Mouse (Mus musculus): ENCODE results near the gene Phf24. TPM values are rescaled to one million over a fixed set of nuclear protein-coding genes. Genes with fewer than 3 reads are reported as not detected.
A peak's percentile ranks its signal among the peaks of the same experiment; 100 is the strongest.

Gene Phf24
- polyA plus RNA-seq, 1 experiment from 2014 or later, result 33.9 TPM

- ATAC-seq (ENCODE audit: low FRiP score, low TSS enrichment) (no peak), DNase-seq (no peak)
- WGBS, result 86% methylated on average over 9 of the region's 9 CpGs
- no peak overlapping the region for H3K9ac ChIP-seq (replicated peaks; ENCODE audit: low read length)
- no peaks in the 10 kb centered on the region for H3K27me3 ChIP-seq (ENCODE audit: control insufficient read depth, insufficient read depth, low read length)
- H3K27ac ChIP-seq (replicated peaks; ENCODE audit: low read depth, low read length), result no peak overlapping the region
- H3K4me2 ChIP-seq (ENCODE audit: low read length), result no peak overlapping the region
- no peak overlapping the region for H3K4me3 ChIP-seq (replicated peaks; ENCODE audit: low read depth, low read length)
- H3K36me3 ChIP-seq (ENCODE audit: control insufficient read depth, insufficient read depth, low read length), result no peaks in the 10 kb centered on the region
- peaks cover 4% of the 10 kb centered on the region; the same call in 1 of the 2 replicates for H3K4me1 ChIP-seq (ENCODE audit: control insufficient read depth, insufficient read depth, low read length)
- H3K9me3 ChIP-seq (ENCODE audit: control insufficient read depth, low read length), result no peaks in the 10 kb centered on the region
Observed at GRCm38 (mm10) chr4:42920726-42921125, 4.3 kb downstream of the Phf24 start.

GRCm38 (mm10) chr4:42921536-42921935 lies 5.1 kb downstream of the Phf24 start:
- no peaks in the 10 kb centered on the region for H3K36me3 ChIP-seq (ENCODE audit: control insufficient read depth, insufficient read depth, low read length)
- H3K27me3 ChIP-seq (ENCODE audit: control insufficient read depth, insufficient read depth, low read length), result no peaks in the 10 kb centered on the region
- whole genome bisulfite sequencing, result 77% methylated on average over 2 of the region's 2 CpGs
- no peak overlapping the region for H3K4me3 ChIP-seq (replicated peaks; ENCODE audit: low read depth, low read length)
- H3K4me2 ChIP-seq (ENCODE audit: low read length), result no peak overlapping the region
- ATAC-seq (ENCODE audit: low FRiP score, low TSS enrichment), result no peak
- no peak for DNase-seq
- peaks cover 4% of the 10 kb centered on the region; the same call in 1 of the 2 replicates for H3K4me1 ChIP-seq (ENCODE audit: control insufficient read depth, insufficient read depth, low read length)
- H3K9me3 ChIP-seq (ENCODE audit: control insufficient read depth, low read length), result no peaks in the 10 kb centered on the region
- H3K9ac ChIP-seq (replicated peaks; ENCODE audit: low read length), result no peak overlapping the region
- H3K27ac ChIP-seq (replicated peaks; ENCODE audit: low read depth, low read length), result no peak overlapping the region

- ATAC-seq (ENCODE audit: low FRiP score, low TSS enrichment) (no peak), DNase-seq (peak; percentile 70)
- Histone ChIP-seq H3K27ac (replicated peaks; ENCODE audit: low read depth, low read length) (no peak overlapping the region), H3K27me3 (ENCODE audit: control insufficient read depth, insufficient read depth, low read length) (no peaks in the 10 kb centered on the region), H3K4me3 (replicated peaks; ENCODE audit: low read depth, low read length) (no peak overlapping the region), H3K9ac (replicated peaks; ENCODE audit: low read length) (no peak overlapping the region), H3K36me3 (ENCODE audit: control insufficient read depth, insufficient read depth, low read length) (no peaks in the 10 kb centered on the region), H3K9me3 (ENCODE audit: control insufficient read depth, low read length) (no peaks in the 10 kb centered on the region), H3K4me2 (ENCODE audit: low read length) (no peak overlapping the region), H3K4me1 (ENCODE audit: control insufficient read depth, insufficient read depth, low read length) (peaks cover 4% of the 10 kb centered on the region; the same call in 1 of the 2 replicates)
- WGBS, result 41% methylated on average over 6 of the region's 6 CpGs
Observed at GRCm38 (mm10) chr4:42922056-42922455, 5.6 kb downstream of the Phf24 start.

DNA sequence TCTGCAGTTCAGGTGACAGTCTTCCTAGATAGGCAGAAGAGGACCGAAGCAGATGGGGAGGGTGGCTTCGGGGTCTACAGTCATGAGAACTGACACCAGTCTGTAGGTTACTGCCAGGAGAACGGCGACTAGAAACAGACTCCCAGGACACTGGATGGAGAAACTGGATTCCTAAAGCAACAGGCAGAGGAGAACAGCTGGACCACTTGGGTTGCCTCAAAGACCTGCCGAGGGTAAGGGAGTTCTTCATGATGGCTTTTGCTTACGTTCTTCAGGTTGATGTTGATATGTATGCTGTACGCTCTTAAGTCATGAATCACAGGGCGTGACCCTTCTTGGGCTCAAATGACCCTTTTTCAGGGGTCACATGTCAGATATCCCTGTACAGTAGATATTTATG lies 6.0 kb downstream of the Phf24 start:
- Histone ChIP-seq H3K36me3 (ENCODE audit: control insufficient read depth, insufficient read depth, low read length) (no peaks in the 10 kb centered on the region), H3K4me2 (ENCODE audit: low read length) (no peak overlapping the region), H3K4me3 (replicated peaks; ENCODE audit: low read depth, low read length) (no peak overlapping the region), H3K9ac (replicated peaks; ENCODE audit: low read length) (no peak overlapping the region), H3K9me3 (ENCODE audit: control insufficient read depth, low read length) (no peaks in the 10 kb centered on the region), H3K4me1 (ENCODE audit: control insufficient read depth, insufficient read depth, low read length) (peaks cover 4% of the 10 kb centered on the region; the same call in 1 of the 2 replicates), H3K27ac (replicated peaks; ENCODE audit: low read depth, low read length) (no peak overlapping the region), H3K27me3 (ENCODE audit: control insufficient read depth, insufficient read depth, low read length) (no peaks in the 10 kb centered on the region)
- DNase-seq (no peak), ATAC-seq (ENCODE audit: low FRiP score, low TSS enrichment) (no peak)
- WGBS, result 83% methylated on average over 8 of the region's 8 CpGs

DNA sequence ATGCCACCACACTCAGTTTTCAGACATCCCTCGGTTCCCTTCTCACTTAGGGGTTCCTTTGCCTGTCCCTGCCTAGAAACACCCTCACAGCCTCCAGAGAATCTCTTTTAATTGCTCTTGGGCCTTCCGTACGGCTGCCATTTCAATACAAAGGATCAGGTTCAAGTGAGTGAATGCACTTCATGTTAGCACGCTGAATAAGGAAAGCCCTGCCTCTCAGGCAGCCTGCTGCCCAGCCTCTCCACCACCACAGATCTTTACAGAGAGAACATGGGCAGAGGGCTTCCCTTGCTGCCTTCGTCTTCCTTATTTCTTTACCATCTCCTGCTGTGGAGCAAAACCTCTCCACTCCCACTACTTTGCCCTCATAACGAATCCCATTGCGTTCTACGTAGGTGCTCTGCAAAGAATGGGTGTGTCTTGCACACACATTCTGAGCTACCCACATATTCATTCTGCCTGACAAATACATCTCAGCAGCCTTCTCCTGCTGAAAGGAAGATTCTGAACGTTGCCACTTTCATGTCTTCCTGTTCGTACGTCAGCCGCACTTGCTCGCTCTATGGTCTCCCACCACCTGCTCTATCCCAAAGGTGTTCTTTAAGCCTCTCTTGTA lies 7.7 kb downstream of the Phf24 start:
- no peak for ATAC-seq (ENCODE audit: low FRiP score, low TSS enrichment)
- no peak overlapping the region for H3K9ac ChIP-seq (replicated peaks; ENCODE audit: low read length)
- WGBS, result 75% methylated on average over 13 of the region's 13 CpGs

DNA sequence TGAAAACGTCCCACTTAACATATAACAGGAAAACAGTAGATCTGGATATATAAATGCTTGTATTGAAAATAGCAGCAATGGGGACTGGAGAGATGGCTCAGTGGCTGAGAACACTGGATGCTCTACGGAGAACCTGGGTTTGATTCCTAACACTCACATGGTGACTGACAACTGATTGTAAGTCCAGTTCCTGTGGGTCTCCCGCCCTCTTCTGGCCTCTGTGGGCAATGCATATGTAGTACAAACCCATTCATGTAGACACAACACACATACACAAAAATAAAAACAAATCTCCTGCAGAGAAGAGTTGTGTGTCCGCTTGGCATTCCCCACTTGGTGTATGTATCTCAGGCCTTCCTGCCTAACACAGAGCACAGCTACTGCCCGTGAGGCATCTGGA lies 11.7 kb downstream of the Phf24 start:
- Histone ChIP-seq H3K27me3 (ENCODE audit: control insufficient read depth, insufficient read depth, low read length) (no peaks in the 10 kb centered on the region), H3K4me3 (replicated peaks; ENCODE audit: low read depth, low read length) (no peak overlapping the region), H3K36me3 (ENCODE audit: control insufficient read depth, insufficient read depth, low read length) (no peaks in the 10 kb centered on the region), H3K9ac (replicated peaks; ENCODE audit: low read length) (no peak overlapping the region), H3K27ac (replicated peaks; ENCODE audit: low read depth, low read length) (no peak overlapping the region), H3K4me1 (ENCODE audit: control insufficient read depth, insufficient read depth, low read length) (no peaks in the 10 kb centered on the region), H3K4me2 (ENCODE audit: low read length) (no peak overlapping the region), H3K9me3 (ENCODE audit: control insufficient read depth, low read length) (no peaks in the 10 kb centered on the region)
- WGBS, result 81% methylated on average over 5 of the region's 5 CpGs
- DNase-seq (no peak), ATAC-seq (ENCODE audit: low FRiP score, low TSS enrichment) (no peak)

More for the DNA sequence above, 7.7 kb downstream of the Phf24 start:
- no peaks in the 10 kb centered on the region for H3K27me3 ChIP-seq (ENCODE audit: control insufficient read depth, insufficient read depth, low read length)
- no peak for DNase-seq
- no peaks in the 10 kb centered on the region for H3K9me3 ChIP-seq (ENCODE audit: control insufficient read depth, low read length)
- no peak overlapping the region for H3K27ac ChIP-seq (replicated peaks; ENCODE audit: low read depth, low read length)
- no peak overlapping the region for H3K4me3 ChIP-seq (replicated peaks; ENCODE audit: low read depth, low read length)
- H3K36me3 ChIP-seq (ENCODE audit: control insufficient read depth, insufficient read depth, low read length), result no peaks in the 10 kb centered on the region
- no peak overlapping the region for H3K4me2 ChIP-seq (ENCODE audit: low read length)
- H3K4me1 ChIP-seq (ENCODE audit: control insufficient read depth, insufficient read depth, low read length), result 0 out of 2 replicates have a peak, but pooled peaks cover 4% of the 10 kb centered on the region

DNA sequence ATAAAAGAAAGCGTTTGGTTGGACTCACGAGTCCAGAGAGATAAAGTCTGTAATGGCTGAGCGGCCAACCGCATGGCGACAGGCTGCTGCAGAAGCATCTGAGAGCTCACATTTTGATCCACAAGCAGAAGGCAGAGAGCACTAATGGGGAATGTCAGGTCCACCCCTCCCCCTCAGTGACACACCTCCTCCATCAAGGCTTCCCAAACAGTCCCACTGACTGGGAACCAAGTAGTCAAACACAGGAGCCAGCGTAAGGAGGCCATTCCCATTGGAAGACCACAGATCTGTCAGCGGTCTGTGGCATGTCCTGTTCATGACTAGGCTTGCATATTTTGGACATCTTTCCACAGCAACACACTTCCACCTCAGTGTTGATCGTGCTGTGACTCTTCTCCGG lies 12.5 kb downstream of the Phf24 start:
- Histone ChIP-seq H3K9ac (replicated peaks; ENCODE audit: low read length) (no peak overlapping the region), H3K4me3 (replicated peaks; ENCODE audit: low read depth, low read length) (no peak overlapping the region), H3K9me3 (ENCODE audit: control insufficient read depth, low read length) (no peaks in the 10 kb centered on the region), H3K4me1 (ENCODE audit: control insufficient read depth, insufficient read depth, low read length) (peaks cover 4% of the 10 kb centered on the region; the same call in 1 of the 2 replicates), H3K4me2 (ENCODE audit: low read length) (no peak overlapping the region), H3K27ac (replicated peaks; ENCODE audit: low read depth, low read length) (no peak overlapping the region), H3K36me3 (ENCODE audit: control insufficient read depth, insufficient read depth, low read length) (no peaks in the 10 kb centered on the region), H3K27me3 (ENCODE audit: control insufficient read depth, insufficient read depth, low read length) (no peaks in the 10 kb centered on the region)
- DNase-seq (no peak), ATAC-seq (ENCODE audit: low FRiP score, low TSS enrichment) (no peak)
- WGBS, result 94% methylated on average over 9 of the region's 9 CpGs

- Histone ChIP-seq H3K4me2 (ENCODE audit: low read length) (no peak overlapping the region), H3K9me3 (ENCODE audit: control insufficient read depth, low read length) (no peaks in the 10 kb centered on the region), H3K27ac (replicated peaks; ENCODE audit: low read depth, low read length) (no peak overlapping the region), H3K9ac (replicated peaks; ENCODE audit: low read length) (no peak overlapping the region), H3K4me1 (ENCODE audit: control insufficient read depth, insufficient read depth, low read length) (peaks cover 4% of the 10 kb centered on the region; the same call in 1 of the 2 replicates), H3K36me3 (ENCODE audit: control insufficient read depth, insufficient read depth, low read length) (0 out of 2 replicates have a peak, but pooled peaks cover 2% of the 10 kb centered on the region), H3K4me3 (replicated peaks; ENCODE audit: low read depth, low read length) (no peak overlapping the region), H3K27me3 (ENCODE audit: control insufficient read depth, insufficient read depth, low read length) (no peaks in the 10 kb centered on the region)
- WGBS, result 68% methylated on average over 8 of the region's 8 CpGs
- no peak for ATAC-seq (ENCODE audit: low FRiP score, low TSS enrichment)
- no peak for DNase-seq
Observed at GRCm38 (mm10) chr4:42932229-42932969, 15.9 kb downstream of the Phf24 start.

DNA sequence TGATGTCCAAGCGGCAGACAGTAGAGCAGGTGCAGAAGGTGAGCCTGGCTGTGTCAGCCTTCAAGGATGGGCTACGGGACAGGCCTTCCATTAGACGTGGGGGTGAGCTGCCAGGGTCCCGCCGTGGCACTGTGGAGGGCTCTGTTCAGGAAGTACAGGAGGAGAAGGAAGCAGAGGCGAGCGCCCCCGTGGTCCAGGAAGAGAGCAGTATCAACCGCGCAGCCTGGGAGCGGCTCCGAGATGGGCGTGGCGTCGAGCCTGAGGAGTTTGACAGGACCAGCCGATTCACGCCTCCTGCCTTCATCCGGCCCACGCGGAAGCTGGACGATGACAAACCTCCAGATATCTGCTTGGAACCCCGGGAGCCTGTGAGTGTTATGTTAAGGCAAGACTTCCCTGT lies 17.2 kb downstream of the Phf24 start:
- ATAC-seq (ENCODE audit: low FRiP score, low TSS enrichment), result no peak

More for the DNA sequence above, 17.2 kb downstream of the Phf24 start:
- 10% methylated on average over 22 of the region's 22 CpGs for WGBS
- no peaks in the 10 kb centered on the region for H3K9me3 ChIP-seq (ENCODE audit: control insufficient read depth, low read length)
- DNase-seq, result peak; percentile 71
- no peak overlapping the region for H3K9ac ChIP-seq (replicated peaks; ENCODE audit: low read length)
- peak overlapping the region; percentile 35 for H3K4me2 ChIP-seq (ENCODE audit: low read length)
- H3K36me3 ChIP-seq (ENCODE audit: control insufficient read depth, insufficient read depth, low read length), result peaks cover 8% of the 10 kb centered on the region; the same call in 1 of the 2 replicates
- H3K4me1 ChIP-seq (ENCODE audit: control insufficient read depth, insufficient read depth, low read length), result peaks cover 4% of the 10 kb centered on the region; the same call in 1 of the 2 replicates
- no peaks in the 10 kb centered on the region for H3K27me3 ChIP-seq (ENCODE audit: control insufficient read depth, insufficient read depth, low read length)
- no peak overlapping the region for H3K4me3 ChIP-seq (replicated peaks; ENCODE audit: low read depth, low read length)
- H3K27ac ChIP-seq (replicated peaks; ENCODE audit: low read depth, low read length), result no peak overlapping the region
